Mouse (Mus musculus): ENCODE data around the gene Moap1. TPM values are rescaled to one million over a fixed set of nuclear protein-coding genes. Genes with fewer than 3 reads are reported as not detected.

Gene Moap1
- total RNA-seq, 1 experiment, result 8.8 TPM

- Histone ChIP-seq H3K36me3 (ENCODE audit: control insufficient read depth, insufficient read depth, low read length, poor library complexity, severe bottlenecking) (peaks cover 15% of the 10 kb centered on the region), H3K27ac (ENCODE audit: insufficient read depth, low read depth, low read length, poor library complexity, severe bottlenecking) (no peak overlapping the region), H3K9me3 (ENCODE audit: control insufficient read depth, insufficient read depth, low read depth, low read length) (no peaks in the 10 kb centered on the region), H3K4me3 (ENCODE audit: insufficient read depth in 1 of 2, low read depth in 1 of 2, low read length in 2 of 2, poor library complexity in 1 of 2, severe bottlenecking in 1 of 2) (no peak overlapping the region), H3K4me1 (ENCODE audit: control insufficient read depth in 2 of 2, insufficient read depth in 2 of 2, low read length in 2 of 2, poor library complexity in 1 of 2) (peaks cover 0 to 8% of the 10 kb centered on the region in 2 experiments; a peak in 2 of 4 replicates), H3K9ac (ENCODE audit: insufficient read depth, low read depth, low read length, poor library complexity, severe bottlenecking) (no peak overlapping the region)
- TF ChIP-seq CHD2 (IDR thresholded peaks at IDR 0.05; ENCODE audit: low read depth, low read length) (no peak), HCFC1 (IDR thresholded peaks at IDR 0.05; ENCODE audit: borderline replicate concordance, insufficient read depth, low read length) (no peak), ZNF384 (IDR thresholded peaks at IDR 0.05; ENCODE audit: low read depth, low read length) (no peak), ZC3H11A (IDR thresholded peaks at IDR 0.05; ENCODE audit: borderline replicate concordance, low read depth, low read length) (no peak), MAFK (IDR thresholded peaks at IDR 0.05; ENCODE audit: insufficient read depth, low read depth, low read length) (no peak)
- in situ Hi-C loops (cut with MboI; ENCODE audit: low sequenced_read_pairs in 2 of 2, unreplicated experiment in 2 of 2), result no loop called here
- DNase-seq (ENCODE audit: low read depth, low spot score), result no peak
Measured at GRCm38 (mm10) chr12:102782841-102783240, 39.4 kb upstream of the Moap1 start.

- in situ Hi-C loops (cut with MboI; ENCODE audit: low sequenced_read_pairs in 2 of 2, unreplicated experiment in 2 of 2), result no loop called here
- Histone ChIP-seq H3K4me3 (ENCODE audit: insufficient read depth in 1 of 2, low read depth in 1 of 2, low read length in 2 of 2, poor library complexity in 1 of 2, severe bottlenecking in 1 of 2) (no peak overlapping the region), H3K9me3 (ENCODE audit: control insufficient read depth, insufficient read depth, low read depth, low read length) (no peaks in the 10 kb centered on the region), H3K27ac (ENCODE audit: insufficient read depth, low read depth, low read length, poor library complexity, severe bottlenecking) (no peak overlapping the region), H3K36me3 (ENCODE audit: control insufficient read depth, insufficient read depth, low read length, poor library complexity, severe bottlenecking) (peaks cover 31% of the 10 kb centered on the region), H3K9ac (ENCODE audit: insufficient read depth, low read depth, low read length, poor library complexity, severe bottlenecking) (no peak overlapping the region), H3K4me1 (ENCODE audit: control insufficient read depth in 2 of 2, insufficient read depth in 2 of 2, low read length in 2 of 2, poor library complexity in 1 of 2) (peaks cover 0 to 4% of the 10 kb centered on the region in 2 experiments; a peak in 2 of 4 replicates)
- no peak for TF ChIP-seq MAFK (IDR thresholded peaks at IDR 0.05; ENCODE audit: insufficient read depth, low read depth, low read length)
- DNase-seq (ENCODE audit: low read depth, low spot score), result peak; percentile 56
Measured at GRCm38 (mm10) chr12:102779452-102779851, 36.0 kb upstream of the Moap1 start.

DNA sequence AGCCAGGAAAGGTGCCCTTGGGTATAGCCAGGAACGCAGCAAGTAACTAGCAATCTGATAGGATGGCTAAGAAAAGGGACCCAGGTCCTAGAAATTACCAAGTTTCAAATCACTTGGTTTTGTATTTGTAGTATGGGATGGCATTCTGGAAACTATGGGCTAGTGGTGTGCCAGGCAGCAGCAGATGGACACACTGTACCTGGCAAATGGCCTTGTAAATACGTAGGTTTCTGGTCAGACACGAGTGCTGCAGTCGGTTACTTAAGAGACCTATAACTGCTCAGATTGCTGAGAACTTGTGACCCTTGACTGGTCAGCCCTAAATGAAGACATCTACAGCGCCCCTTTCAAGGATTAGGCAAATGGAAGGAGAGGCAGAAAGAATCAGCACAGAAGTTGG lies 34.7 kb upstream of the Moap1 start:
- TF ChIP-seq ZNF384 (IDR thresholded peaks at IDR 0.05; ENCODE audit: low read depth, low read length), result no peak
- TF ChIP-seq MAFK (IDR thresholded peaks at IDR 0.05; ENCODE audit: insufficient read depth, low read depth, low read length), result no peak
- no peak for TF ChIP-seq HCFC1 (IDR thresholded peaks at IDR 0.05; ENCODE audit: borderline replicate concordance, insufficient read depth, low read length)
- no peak for TF ChIP-seq ZC3H11A (IDR thresholded peaks at IDR 0.05; ENCODE audit: borderline replicate concordance, low read depth, low read length)
- no peak for TF ChIP-seq CHD2 (IDR thresholded peaks at IDR 0.05; ENCODE audit: low read depth, low read length)
- Histone ChIP-seq H3K36me3 (ENCODE audit: control insufficient read depth, insufficient read depth, low read length, poor library complexity, severe bottlenecking) (peaks cover 35% of the 10 kb centered on the region), H3K9ac (ENCODE audit: insufficient read depth, low read depth, low read length, poor library complexity, severe bottlenecking) (no peak overlapping the region)

GRCm38 (mm10) chr12:102776035-102776434 lies 32.6 kb upstream of the Moap1 start:
- Histone ChIP-seq H3K4me1 (ENCODE audit: control insufficient read depth in 2 of 2, insufficient read depth in 2 of 2, low read length in 2 of 2, poor library complexity in 1 of 2) (peaks cover 0 to 6% of the 10 kb centered on the region in 2 experiments; a peak in 2 of 4 replicates), H3K9me3 (ENCODE audit: control insufficient read depth, insufficient read depth, low read depth, low read length) (no peaks in the 10 kb centered on the region), H3K36me3 (ENCODE audit: control insufficient read depth, insufficient read depth, low read length, poor library complexity, severe bottlenecking) (peaks cover 52% of the 10 kb centered on the region), H3K4me3 (ENCODE audit: insufficient read depth in 1 of 2, low read depth in 1 of 2, low read length in 2 of 2, poor library complexity in 1 of 2, severe bottlenecking in 1 of 2) (no peak overlapping the region), H3K9ac (ENCODE audit: insufficient read depth, low read depth, low read length, poor library complexity, severe bottlenecking) (no peak overlapping the region), H3K27ac (ENCODE audit: insufficient read depth, low read depth, low read length, poor library complexity, severe bottlenecking) (no peak overlapping the region)
- TF ChIP-seq CHD2 (IDR thresholded peaks at IDR 0.05; ENCODE audit: low read depth, low read length), result no peak
- TF ChIP-seq MAFK (IDR thresholded peaks at IDR 0.05; ENCODE audit: insufficient read depth, low read depth, low read length), result no peak
- no peak for TF ChIP-seq ZNF384 (IDR thresholded peaks at IDR 0.05; ENCODE audit: low read depth, low read length)
- TF ChIP-seq ZC3H11A (IDR thresholded peaks at IDR 0.05; ENCODE audit: borderline replicate concordance, low read depth, low read length), result no peak
- TF ChIP-seq HCFC1 (IDR thresholded peaks at IDR 0.05; ENCODE audit: borderline replicate concordance, insufficient read depth, low read length), result no peak
- no peak for DNase-seq (ENCODE audit: low read depth, low spot score)
- in situ Hi-C loops (cut with MboI; ENCODE audit: low sequenced_read_pairs in 2 of 2, unreplicated experiment in 2 of 2), result no loop called here

More for the DNA sequence above, 34.7 kb upstream of the Moap1 start:
- peaks cover 0 to 4% of the 10 kb centered on the region in 2 experiments; a peak in 2 of 4 replicates for H3K4me1 ChIP-seq (ENCODE audit: control insufficient read depth in 2 of 2, insufficient read depth in 2 of 2, low read length in 2 of 2, poor library complexity in 1 of 2)
- H3K27ac ChIP-seq (ENCODE audit: insufficient read depth, low read depth, low read length, poor library complexity, severe bottlenecking), result no peak overlapping the region
- no peaks in the 10 kb centered on the region for H3K9me3 ChIP-seq (ENCODE audit: control insufficient read depth, insufficient read depth, low read depth, low read length)
- no peak for DNase-seq (ENCODE audit: low read depth, low spot score)
- no peak overlapping the region for H3K4me3 ChIP-seq (ENCODE audit: insufficient read depth in 1 of 2, low read depth in 1 of 2, low read length in 2 of 2, poor library complexity in 1 of 2, severe bottlenecking in 1 of 2)
- in situ Hi-C loops (cut with MboI; ENCODE audit: low sequenced_read_pairs in 2 of 2, unreplicated experiment in 2 of 2), result no loop called here

DNA sequence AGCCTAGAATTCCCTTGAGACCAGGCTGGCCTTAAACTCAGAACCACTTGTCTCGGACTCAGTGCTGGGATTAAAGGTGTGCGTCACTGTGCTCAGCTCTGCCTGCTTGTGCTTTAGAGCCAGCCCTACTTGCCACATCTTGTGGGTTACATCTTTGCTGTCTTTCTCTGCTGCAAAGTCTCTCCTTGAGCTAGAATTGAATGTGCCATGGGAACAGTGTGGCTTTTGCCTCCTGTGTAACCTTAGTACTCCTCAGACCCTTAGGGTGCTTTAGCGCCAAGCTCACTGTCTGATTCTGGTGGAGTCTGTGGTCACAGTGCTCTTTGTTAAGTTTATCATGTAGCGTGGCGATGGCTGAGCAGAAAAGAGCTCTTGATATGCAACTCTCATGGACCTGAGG lies 29.2 kb upstream of the Moap1 start:
- H3K4me3 ChIP-seq (ENCODE audit: insufficient read depth in 1 of 2, low read depth in 1 of 2, low read length in 2 of 2, poor library complexity in 1 of 2, severe bottlenecking in 1 of 2), result no peak overlapping the region
- in situ Hi-C loops (cut with MboI; ENCODE audit: low sequenced_read_pairs in 2 of 2, unreplicated experiment in 2 of 2), result loop anchor here in 1 of 2 experiments (25.0 kb wide), 1 partner anchor 785 kb away; the partner anchor contains the start of gene Cpsf2
- H3K36me3 ChIP-seq (ENCODE audit: control insufficient read depth, insufficient read depth, low read length, poor library complexity, severe bottlenecking), result peaks cover 71% of the 10 kb centered on the region
- peaks cover 0 to 2% of the 10 kb centered on the region in 2 experiments; a peak in 1 of 4 replicates for H3K4me1 ChIP-seq (ENCODE audit: control insufficient read depth in 2 of 2, insufficient read depth in 2 of 2, low read length in 2 of 2, poor library complexity in 1 of 2)
- H3K27ac ChIP-seq (ENCODE audit: insufficient read depth, low read depth, low read length, poor library complexity, severe bottlenecking), result no peak overlapping the region
- no peak for TF ChIP-seq ZNF384 (IDR thresholded peaks at IDR 0.05; ENCODE audit: low read depth, low read length)
- TF ChIP-seq HCFC1 (IDR thresholded peaks at IDR 0.05; ENCODE audit: borderline replicate concordance, insufficient read depth, low read length), result no peak
- TF ChIP-seq CHD2 (IDR thresholded peaks at IDR 0.05; ENCODE audit: low read depth, low read length), result no peak
- TF ChIP-seq ZC3H11A (IDR thresholded peaks at IDR 0.05; ENCODE audit: borderline replicate concordance, low read depth, low read length), result no peak
- TF ChIP-seq MAFK (IDR thresholded peaks at IDR 0.05; ENCODE audit: insufficient read depth, low read depth, low read length), result no peak
- no peak for DNase-seq (ENCODE audit: low read depth, low spot score)
- H3K9ac ChIP-seq (ENCODE audit: insufficient read depth, low read depth, low read length, poor library complexity, severe bottlenecking), result no peak overlapping the region
- no peaks in the 10 kb centered on the region for H3K9me3 ChIP-seq (ENCODE audit: control insufficient read depth, insufficient read depth, low read depth, low read length)
